Mouse (Mus musculus) frontal cortex, postnatal 14 days (tissue): Measurements from ENCODE around the gene Srpk1.
A peak's percentile ranks its signal among the peaks of the same experiment; 100 is the strongest.

Experiments
- DNase-seq, 2 experiments: peaks; one replicate each; pipeline ENCODE4 v3.0.0; 2022; ENCODE audit warnings: low spot score in 2 of 2

The Srpk1 gene

DNA sequence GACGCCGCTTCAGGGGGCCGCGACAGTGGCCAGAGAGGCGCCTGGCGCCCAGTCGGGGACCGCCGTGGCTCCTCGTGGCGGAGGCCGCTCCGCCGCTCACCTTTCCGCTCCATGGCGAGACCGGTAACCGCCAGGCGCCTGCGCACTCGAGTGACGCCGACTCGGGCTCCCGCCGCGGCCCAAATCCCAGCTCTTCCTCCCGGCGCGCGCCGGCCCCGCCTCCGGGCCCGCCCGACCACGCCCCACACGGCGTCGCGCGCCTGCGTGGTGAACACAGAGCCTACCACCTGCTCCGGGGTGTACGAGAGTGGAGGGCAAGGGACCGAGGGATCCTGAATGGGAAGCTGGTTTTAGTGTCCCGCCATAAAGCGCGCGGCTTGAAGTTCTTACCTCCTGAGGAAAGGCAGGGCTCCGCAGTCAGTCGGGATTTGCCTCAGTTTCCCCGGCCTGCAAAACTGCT lies at the start of gene Srpk1:
Gene Srpk1, minus strand, starts transcription at position 410 of the 460 bp plus-strand sequence.
- DNase-seq, result peak; percentile 81 to 84

DNA sequence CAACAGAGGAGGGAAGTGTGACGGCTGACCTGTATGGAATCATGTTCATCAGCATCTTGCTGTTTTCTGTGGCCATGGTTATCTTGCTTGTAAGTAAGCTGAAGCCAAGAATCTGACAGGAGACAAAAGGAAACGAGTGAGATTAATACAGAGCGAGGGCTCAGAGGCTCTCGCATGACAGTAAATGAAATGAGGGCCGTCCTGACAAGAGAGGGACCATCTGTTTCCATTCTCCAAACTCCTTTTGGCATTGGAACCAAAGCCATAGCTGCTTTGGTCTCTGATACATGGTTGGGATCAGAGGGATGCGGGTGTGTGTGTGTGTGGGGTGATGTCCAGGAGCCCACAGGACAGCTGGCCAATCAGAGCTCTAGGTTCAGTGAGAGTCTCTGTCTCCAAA lies 37.1 kb upstream of the Srpk1 start:
- no peak for DNase-seq

DNA sequence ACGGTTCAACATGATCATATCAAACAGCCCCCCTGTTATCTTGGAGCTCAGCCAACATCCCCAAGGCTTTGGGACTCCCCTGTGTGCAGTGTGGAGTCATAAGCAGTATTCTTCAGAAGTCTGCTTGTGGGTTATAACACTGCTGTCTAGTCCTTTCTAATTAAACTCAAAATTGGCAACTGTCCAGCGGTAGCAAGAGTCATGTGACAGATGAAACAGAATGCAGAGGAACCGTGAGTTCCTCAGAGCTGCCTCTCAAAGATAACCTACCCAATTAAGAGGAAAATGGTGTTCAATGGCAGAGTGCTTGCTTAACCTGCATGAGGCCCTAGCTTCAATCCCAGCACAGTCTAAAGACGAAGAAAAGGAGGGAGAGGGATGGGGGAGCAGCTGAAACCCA lies 35.4 kb upstream of the Srpk1 start:
- DNase-seq, result no peak

GRCm38 (mm10) chr17:28650268-28650667 lies 27.8 kb upstream of the Srpk1 start:
- no peak for DNase-seq

DNA sequence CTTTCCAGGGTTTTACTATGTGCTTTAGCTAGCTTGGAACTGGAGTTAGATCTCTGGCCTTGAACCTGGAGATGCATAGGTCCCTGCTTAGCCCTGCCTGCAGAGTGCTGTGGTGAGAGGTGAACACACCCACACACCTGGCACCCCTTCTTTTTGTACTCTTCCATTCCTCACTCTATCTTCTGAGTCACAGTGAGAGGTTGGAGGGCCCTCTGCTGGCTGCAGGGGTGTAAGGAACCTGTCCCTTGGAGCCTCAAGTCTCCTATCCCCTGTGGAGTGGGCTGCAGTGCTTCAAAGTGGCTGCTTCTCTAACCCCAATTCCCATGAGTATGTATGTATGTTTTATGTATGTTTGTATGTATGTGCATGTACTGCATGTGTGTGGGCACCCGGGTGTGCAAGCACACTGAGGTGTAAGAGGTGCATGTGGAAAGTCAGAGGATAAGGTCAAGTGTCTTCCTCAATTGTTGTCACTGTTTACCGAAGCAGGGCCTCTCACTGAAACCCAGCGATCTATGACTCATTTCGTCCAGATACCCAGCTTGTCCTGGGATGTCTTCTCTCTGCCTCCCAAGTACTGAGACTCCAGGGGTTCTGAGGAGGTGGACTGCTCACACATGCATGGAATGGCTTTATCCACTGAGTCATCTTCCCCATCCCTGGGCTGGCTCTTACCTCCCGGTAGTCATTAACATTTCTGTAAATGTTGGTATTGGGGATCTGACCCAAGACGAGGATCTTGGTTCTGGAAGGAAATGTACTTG lies 26.3 kb upstream of the Srpk1 start:
- peak in 1 of 2 experiments; percentile 44 for DNase-seq

GRCm38 (mm10) chr17:28646221-28646620 lies 23.7 kb upstream of the Srpk1 start:
- DNase-seq, result no peak

DNA sequence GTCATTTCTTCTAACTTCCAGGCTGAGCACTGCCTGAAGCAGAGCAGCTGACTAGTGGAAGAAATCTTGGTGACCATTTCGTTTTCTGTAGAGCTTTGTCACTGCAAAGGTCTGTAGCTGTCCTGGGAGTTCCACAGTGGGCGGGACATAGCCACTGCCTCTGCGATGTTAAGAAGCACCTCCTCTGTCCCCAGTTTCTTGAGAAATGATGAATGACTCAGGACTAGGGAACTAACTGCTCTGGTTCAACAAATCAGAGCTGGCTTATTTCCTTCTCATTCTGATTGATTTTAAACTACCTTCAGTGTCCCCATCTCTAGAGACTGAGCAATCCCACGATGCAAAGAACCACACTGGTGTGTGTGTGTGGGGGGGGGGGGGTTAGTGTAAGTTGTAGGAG lies 21.6 kb upstream of the Srpk1 start:
- DNase-seq, result no peak

GRCm38 (mm10) chr17:28643697-28644096 lies 21.2 kb upstream of the Srpk1 start:
- no peak for DNase-seq

- DNase-seq, result no peak
Observed at GRCm38 (mm10) chr17:28640113-28640512, 17.6 kb upstream of the Srpk1 start.

DNA sequence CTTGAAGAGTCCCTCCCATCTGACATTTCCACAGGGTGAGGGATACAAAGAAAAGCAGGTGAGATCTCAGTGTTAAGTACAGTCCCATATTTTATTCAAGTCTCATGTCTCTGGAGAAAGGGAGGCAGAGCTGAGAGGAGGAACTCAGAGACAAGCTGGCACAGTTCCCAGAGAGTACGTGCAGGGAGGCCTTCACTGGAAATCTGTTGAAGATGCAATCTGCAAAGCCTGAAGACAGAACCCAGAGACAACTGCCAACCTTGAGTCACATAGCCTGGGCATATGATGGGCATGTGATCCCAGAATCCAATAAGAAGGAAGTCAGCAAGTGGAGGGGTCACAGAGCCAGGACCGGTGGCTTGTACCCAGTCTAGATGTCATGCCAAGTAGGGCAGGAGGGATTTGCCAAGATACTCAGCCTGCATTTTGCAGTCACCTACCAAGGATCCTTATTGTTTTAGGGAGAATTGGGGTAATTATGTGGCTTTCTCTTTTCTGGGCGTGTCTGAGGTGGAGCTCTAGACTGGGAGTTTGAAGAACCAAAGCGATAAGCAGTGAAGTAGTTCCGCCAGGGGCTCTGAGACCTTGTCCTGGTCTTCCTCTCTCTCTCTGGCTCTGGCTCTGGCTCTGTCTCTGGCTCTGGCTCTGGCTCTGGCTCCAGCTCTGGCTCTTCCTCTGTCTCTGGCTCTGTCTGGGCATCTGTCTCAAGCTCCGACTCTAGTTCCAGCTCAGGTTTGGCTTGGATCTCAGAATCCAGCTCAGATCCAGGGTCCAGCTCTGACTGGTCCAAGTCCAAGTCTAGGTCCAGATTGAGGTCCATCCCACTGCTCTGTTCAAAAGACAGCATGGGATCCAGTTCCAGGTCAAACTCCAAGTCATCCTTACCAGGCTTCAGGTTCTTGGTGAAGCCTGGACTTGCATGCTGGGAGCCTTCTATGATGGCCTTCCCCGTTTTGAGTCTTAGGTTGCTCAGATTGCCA lies 15.5 kb upstream of the Srpk1 start:
- peak; percentile 49 to 51 for DNase-seq

DNA sequence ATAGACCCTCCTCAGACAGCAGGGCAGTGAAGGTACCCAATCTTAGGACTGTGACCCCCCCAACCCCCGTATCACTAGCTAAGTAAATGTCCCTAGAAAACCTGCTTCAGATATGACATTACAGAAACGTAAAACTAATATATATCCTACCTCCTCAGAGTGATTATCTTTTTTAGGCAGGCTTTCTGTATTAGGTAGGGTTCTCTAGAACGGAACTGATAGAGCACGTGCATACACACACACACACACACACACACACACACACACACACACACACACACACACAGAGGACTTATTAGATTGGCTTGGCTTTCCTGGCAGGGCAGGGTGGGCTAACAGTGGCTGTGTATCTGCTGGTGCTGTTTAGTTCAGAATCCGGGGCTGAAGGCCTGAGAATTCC lies 13.3 kb upstream of the Srpk1 start:
- no peak for DNase-seq

DNA sequence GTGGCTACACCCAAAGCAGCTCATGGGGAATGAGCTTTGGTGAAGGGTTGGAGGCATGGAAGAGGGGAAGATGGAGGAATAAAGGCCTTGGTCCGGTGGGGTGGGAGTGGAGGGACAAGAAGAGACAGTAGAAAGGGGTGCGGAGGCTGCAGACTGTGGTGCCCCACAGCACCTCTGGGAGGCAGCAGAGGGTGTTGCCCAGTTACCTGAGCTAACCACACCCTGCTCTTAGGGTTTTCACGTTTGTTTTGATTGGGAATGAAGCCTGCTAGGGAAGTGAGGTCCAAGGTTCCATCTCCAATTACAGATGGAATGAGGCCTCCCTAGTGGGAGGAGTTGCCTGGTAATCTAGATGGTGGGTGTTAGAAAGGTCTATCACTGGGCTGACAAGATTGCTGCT lies 6.6 kb upstream of the Srpk1 start:
- no peak for DNase-seq

DNA sequence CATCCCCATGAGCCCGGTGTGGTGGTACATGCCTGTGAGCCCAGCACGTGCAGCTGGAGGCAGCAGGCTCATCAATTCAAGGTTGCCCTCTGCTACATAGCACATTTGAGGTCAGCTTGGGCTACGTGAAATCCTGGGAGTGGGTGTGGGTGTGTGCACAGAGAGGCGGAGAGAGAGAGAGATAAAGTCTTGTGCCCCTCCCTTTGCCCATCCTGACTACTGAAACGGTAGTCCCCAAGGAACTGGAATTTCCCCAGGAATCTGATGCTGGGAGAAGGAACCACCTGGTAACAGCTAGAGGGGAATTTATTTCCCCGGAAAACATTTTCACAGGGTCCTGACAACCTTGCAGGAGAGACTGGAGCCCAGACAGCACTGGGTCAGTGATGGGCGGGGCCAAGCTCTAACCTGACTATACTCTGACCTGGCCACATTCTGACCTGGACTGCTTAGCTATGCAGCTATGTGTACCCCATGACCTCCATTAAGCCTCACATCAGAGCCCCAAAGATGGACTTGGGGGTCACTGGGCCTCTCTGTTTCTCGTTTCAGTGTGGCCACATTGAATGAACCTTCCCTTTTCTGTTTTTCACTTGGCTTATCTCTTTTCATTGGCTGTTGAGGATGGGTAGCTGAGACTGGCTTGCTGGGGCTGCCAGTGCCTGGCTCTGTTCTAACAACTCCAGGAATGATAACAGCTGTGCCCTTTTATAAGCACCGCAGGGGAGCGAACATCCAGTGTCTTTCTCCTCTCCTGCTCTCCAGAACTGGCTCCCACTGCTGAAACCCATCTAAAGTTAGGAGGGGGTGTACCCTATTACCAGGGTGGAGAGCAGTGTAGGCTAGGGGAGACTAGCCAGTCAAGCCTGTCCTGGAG lies 6.0 kb upstream of the Srpk1 start:
- no peak for DNase-seq

- no peak for DNase-seq
Observed at GRCm38 (mm10) chr17:28626937-28627336, 4.4 kb upstream of the Srpk1 start.

DNA sequence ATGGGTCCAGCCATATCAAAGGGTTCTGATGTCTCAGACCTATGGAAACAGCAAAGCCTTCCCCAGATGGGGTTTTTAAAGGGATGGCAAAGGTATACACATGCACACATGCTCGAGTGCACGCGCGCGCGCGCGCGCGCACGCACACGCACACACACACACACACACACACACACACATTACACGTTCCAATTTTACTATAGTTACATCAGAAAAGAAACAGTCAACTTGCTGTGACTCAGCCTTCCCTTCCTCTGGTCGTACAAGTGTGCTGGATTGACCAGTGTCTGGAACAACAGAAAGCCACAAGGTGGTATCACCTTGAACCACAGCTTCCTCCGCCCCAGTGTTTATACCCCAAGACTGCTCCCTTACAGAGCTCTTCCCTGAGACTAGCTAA lies 2.8 kb upstream of the Srpk1 start:
- DNase-seq, result no peak

- no peak for DNase-seq
Observed at GRCm38 (mm10) chr17:28624841-28625240, 2.3 kb upstream of the Srpk1 start.

GRCm38 (mm10) chr17:28621381-28622299 lies 869 bp downstream of the Srpk1 start:
- peak; percentile 26 to 37 for DNase-seq

GRCm38 (mm10) chr17:28618775-28619174 lies 3.7 kb downstream of the Srpk1 start:
- no peak for DNase-seq

DNA sequence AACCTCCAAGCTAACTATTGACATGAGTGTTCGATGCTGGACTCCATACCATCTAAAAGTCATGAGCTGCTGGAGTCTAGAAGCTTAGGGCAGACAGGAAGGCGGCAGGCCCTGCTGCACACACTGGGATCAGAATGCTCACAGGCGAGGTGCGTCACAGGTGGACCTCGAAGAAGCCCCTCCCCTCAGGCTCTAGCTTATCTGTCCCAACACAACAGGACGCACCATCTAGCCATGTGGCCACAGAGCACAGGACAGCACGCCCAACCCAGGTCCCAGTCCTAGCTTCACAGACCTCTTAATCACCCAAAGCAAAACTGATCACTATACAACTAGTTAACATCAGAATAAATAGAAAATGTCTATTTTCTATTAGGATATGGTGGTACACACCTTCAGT lies 4.4 kb downstream of the Srpk1 start:
- no peak for DNase-seq

DNA sequence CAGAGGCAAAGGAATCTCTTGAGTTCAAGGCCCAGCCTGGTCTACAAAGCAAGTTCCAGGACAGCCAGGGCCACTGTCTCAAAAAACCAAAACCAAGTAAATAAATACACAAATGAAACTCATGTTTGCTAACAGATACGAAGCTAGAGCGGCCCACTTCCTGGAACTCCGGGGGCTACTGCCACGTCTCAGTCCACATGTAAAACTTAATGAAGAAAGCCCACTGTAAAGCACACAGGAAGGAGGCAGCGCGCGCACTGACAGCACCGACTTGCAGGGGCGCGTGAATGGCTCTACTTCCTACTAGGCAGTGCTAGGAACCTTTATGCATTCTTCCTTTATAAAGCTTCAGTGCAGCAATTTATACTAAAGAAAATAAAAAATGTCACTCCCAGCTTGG lies 4.9 kb downstream of the Srpk1 start:
- DNase-seq, result no peak

GRCm38 (mm10) chr17:28615332-28615731 lies 7.2 kb downstream of the Srpk1 start:
- DNase-seq, result no peak
